Mouse (Mus musculus): ENCODE data around the gene Med13l. TPM values are rescaled to one million over a fixed set of nuclear protein-coding genes. Genes with fewer than 3 reads are reported as not detected.

The Med13l gene
- total RNA-seq, 2 experiments from 2014 or later, result 33.9 to 38.2 TPM

DNA sequence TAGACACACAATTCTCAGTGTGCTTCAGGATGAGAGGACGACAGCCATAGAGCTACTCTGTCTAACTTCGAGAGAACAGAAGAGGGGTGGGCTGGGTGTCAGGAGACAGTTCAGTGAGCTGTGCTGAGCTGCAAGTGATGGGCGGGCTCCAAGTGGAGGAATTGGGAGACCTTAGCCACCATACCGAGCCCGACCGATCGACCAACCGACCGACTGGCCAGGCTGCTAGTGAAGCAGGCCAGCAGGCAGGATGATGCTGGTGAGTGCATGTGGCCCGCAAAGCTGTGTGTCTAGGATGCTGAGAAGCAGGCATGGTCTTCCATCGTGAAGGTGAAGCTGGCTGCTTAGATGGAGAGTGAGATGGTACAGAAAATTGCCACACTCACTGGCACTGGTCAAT, 94.1 kb downstream of the Med13l start:
- DNase-seq (ENCODE audit: low spot score in 2 of 2), result no peak

- DNase-seq (ENCODE audit: low spot score in 2 of 2), result no peak
Measured at GRCm38 (mm10) chr5:118655025-118655424, 94.5 kb downstream of the Med13l start.

DNA sequence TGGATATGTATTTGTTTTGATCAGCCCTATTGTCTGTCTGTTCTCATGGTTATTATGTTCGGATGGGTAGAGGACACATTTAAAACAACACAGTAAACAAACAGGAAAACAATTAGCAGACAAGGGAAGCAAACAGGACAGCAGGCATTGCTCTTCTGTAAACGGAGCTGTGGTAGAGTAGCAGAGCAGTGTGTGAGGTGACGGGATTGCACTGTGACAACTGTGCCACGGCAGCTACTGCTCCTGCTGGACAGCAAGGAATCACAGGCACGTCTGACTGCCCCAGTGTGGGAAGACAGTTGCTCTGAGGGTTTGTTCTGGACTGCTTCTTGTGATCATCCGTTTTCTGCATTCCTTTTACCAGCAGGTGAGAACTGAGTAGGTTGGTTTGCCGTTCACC, 94.9 kb downstream of the Med13l start:
- DNase-seq (ENCODE audit: low spot score in 2 of 2), result no peak

- DNase-seq (ENCODE audit: low spot score in 2 of 2), result no peak
Measured at GRCm38 (mm10) chr5:118655966-118656365, 95.5 kb downstream of the Med13l start.

DNA sequence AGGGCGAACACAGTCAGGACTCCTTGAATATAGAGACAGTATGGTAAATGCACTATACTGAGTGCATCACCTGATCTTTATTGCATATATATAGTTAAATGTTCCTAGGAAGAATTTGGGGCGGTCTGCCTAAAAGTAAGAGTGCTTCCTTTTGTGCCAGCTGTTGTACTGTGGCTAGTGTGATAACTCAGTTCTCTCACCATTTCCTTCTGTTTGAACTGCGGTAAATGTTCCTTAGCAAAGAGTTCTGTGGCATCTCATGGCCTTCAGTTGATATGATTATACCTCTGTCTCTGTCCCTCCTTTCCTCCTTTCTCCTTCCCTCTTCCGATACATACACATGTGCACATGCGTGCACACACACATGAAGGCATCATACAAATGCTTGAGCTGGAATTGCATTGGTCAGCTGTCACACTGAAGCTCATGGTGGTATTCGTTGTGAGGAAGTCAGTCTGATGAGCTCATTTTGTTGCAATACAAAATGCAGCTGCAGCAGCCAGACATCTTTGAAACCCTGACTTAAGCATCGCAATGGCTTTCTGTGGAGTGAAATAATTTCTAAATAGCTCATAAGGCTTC, 97.9 kb downstream of the Med13l start:
- no peak for DNase-seq (ENCODE audit: low spot score in 2 of 2)

- peak in 1 of 2 experiments; percentile 32 for DNase-seq (ENCODE audit: low spot score in 2 of 2)
Measured at GRCm38 (mm10) chr5:118659713-118660112, 99.2 kb downstream of the Med13l start.

DNA sequence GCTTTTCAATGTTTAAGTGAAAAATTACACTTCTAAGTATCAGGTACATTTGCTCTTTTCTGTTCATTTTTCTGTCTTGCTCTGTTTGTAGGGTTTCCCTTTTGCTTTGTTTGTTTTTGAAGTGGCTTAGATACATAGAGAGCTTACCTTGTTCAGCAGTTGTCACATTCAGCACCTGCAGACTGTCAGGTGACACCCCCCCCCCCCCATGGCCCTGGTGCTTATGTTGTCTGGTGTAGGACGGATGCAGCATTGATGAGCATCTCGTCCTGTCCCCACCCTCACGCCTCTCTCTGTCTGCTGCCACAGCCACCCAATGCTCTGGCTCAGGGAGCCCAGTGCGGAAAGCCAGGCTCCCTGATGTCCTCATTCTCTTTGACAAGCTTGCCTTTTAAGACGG, 101.3 kb downstream of the Med13l start:
- DNase-seq (ENCODE audit: low spot score in 2 of 2), result no peak

- DNase-seq (ENCODE audit: low spot score in 2 of 2), result no peak
Measured at GRCm38 (mm10) chr5:118663999-118664398, 103.5 kb downstream of the Med13l start.

GRCm38 (mm10) chr5:118665023-118665422, 104.5 kb downstream of the Med13l start:
- DNase-seq (ENCODE audit: low spot score in 2 of 2), result no peak

DNA sequence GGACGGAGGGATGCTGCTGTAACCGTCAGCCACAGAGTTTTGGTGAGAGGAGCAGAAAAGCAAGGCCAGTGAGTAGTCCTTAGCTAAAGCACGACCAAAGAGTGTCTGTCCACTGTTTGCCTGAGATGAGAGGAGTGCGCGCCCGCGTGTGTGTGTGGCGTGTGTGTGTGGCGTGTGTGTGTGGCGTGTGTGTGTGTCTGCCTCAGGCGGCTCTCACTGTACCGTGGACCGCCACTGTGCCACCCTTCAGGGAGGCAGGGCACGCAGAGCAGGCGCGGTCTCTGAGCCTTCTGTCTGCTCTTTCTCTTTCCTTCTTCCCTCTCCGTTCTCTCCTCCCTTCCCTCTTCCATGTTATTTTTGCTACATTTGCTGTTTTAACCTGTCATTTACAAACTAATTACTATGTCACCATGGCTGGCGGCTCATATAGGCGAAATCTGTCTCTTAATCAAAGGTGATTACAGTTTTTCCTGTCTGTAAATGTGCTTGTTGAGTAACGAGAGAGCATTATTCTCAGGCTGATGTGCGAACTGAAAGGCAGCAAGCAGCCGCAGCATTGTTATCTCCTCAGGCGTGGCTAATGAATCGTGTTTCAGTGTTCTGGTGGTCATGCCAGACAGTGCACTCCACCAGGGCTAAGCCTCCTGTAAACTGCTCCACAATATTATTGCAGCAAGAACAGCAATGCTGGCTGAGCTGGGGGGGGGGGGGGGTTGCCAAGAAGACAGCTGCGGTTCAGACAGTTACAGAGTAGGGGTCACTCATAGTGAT, 106.1 kb downstream of the Med13l start:
- DNase-seq (ENCODE audit: low spot score in 2 of 2), result no peak

DNA sequence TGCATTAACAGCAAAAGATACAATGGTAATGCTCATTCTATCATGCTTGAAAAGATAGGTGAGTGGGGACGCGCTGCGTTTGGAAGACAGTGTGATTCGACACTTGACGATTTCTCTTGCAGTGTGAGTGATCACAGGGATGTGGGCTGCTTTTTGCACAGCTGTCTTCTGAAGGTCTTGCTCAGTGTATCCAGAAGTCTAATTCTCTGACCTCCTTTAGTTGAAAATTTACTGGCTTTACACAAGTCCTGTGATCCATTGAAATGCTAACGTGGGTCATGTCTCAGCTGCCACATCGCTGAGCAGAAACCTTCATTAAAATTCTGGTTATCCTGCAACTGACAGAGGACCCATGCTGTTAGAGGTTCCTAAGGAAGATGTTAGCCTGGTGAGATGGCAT, 107.4 kb downstream of the Med13l start:
- no peak for DNase-seq (ENCODE audit: low spot score in 2 of 2)

GRCm38 (mm10) chr5:118668931-118669330, 108.5 kb downstream of the Med13l start:
- DNase-seq (ENCODE audit: low spot score in 2 of 2), result no peak

DNA sequence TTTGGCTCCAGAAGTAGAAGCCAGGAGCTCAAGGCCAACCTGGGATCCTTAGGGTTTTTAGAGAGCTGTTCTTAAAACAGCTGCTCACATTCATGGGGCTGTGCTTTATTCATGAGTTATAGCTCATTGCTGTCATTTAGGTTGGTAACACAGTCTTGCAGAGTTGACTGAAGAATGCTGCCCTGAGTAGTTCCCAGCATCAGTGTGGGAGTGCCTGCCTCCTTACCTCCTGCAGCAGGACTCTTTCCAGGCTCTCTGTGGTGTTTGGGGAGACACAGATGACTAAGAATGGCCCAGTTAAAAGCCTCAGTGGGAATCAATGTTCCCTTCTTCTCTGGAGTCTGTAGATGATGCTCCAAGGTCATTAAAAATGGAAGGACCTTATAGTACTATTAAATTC, 111.6 kb downstream of the Med13l start:
- no peak for DNase-seq (ENCODE audit: low spot score in 2 of 2)

DNA sequence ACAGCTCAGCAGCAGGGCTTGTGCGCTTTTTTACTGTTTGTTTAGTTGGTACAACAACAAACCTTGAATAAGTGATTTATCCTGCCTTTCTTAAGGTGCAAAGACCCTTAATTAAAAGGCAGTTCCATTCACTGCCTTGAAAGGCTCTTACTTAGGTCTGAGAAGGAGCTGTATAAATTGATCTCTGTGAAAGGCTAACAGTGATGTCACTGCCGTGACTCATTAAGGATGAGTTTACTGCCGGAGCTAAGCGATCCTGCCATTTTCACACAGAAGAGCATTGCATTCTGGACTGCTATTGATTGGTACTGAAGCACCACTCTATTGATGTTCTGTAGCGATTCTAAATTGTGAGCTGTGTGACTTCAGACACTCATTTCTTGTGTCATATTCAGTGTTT, 113.4 kb downstream of the Med13l start:
- DNase-seq (ENCODE audit: low spot score in 2 of 2), result no peak

GRCm38 (mm10) chr5:118674321-118674720, 113.8 kb downstream of the Med13l start:
- DNase-seq (ENCODE audit: low spot score in 2 of 2), result no peak

- DNase-seq (ENCODE audit: low spot score in 2 of 2), result no peak
Measured at GRCm38 (mm10) chr5:118675697-118676096, 115.2 kb downstream of the Med13l start.

DNA sequence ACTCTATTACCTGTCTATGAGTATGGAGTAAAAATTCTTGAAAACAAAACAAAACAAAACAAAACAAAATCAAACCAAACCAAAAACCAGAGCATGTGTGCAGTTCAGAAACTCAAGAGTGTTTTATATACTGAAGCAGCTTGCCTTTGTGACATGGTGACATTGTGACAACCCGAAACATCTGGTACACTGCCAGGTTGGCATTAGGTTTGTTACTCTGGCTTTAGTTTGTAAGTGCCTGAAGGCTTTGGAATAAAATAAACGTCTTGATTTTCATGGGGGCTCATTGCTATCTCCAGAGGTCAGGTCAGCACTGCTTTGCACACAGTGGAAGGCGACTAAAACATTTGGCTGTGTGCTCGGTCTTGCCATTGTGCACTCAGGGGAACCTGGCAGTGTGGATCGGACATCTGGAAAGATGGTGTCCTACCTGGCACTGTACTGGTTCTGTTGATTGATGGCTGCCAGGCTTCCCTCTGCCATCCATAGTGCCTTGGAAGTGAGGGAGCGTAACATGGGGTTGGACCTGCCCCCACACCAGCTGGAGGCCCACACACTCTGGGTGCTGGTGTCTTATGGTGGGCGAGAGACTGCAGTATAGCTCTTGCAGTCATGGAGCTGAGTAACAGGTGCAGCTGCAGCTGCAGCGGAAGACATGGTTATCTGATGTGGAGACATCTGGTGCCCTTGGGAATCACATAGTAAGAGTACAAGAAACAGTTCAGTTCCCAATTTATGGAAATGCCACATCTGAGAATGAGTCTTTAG, 115.9 kb downstream of the Med13l start:
- DNase-seq (ENCODE audit: low spot score in 2 of 2), result no peak

DNA sequence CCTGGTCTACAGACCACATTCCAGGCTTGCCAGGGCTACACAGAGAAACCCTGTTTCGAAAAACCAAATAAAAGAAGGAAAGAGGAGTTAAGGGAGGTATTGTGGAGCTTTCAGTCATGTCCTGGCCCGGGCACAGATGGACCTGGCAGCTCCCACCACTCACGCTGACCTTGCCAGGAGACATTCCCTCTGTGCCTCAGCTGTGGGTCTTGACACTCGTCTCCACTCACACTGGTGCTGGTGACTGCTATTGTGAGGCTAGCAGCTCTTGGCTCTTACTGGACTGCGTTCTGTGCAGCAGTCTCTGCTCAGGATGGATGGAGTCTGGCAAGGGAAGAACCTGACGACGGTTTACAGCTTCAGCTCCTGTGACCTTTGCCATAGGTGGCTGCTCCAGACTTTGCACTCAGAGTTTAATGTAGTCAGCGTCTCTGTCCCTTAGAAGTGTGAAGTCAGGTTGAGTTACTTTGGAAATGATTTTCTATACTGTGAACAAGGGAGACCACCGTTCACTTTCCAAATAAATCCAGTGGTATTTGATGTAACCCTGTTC, 118.9 kb downstream of the Med13l start:
- DNase-seq (ENCODE audit: low spot score in 2 of 2), result no peak

- DNase-seq (ENCODE audit: low spot score in 2 of 2), result no peak
Measured at GRCm38 (mm10) chr5:118680853-118681252, 120.4 kb downstream of the Med13l start.

GRCm38 (mm10) chr5:118682007-118682406, 121.5 kb downstream of the Med13l start:
- no peak for DNase-seq (ENCODE audit: low spot score in 2 of 2)

DNA sequence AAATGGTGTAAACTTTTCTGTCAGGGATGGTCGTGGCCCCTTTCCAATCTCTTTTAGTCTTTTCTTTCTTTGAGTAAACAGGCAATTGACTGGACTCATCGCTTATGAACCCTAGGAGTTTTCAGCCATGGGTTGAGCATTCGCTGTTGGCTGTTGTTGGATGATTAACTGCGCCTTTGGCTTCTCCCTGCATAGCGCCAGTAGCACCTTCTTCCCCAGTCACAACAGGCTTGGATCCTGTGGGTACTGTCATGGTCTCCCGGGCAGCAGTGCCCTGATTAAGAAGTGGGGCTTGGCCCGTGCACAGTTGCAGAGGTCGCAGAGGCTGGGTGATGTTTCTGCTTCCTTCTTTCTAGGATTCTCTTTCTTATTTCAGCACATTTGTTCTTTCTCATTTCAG, 124.7 kb downstream of the Med13l start:
- DNase-seq (ENCODE audit: low spot score in 2 of 2), result no peak

- no peak for DNase-seq (ENCODE audit: low spot score in 2 of 2)
Measured at GRCm38 (mm10) chr5:118686021-118686420, 125.5 kb downstream of the Med13l start.
